Mouse (Mus musculus): ENCODE measurements at regions not wholly inside any gene's neighbourhood (a gene's known extent, or its start where the extent isn't known, plus 50 kb on each side); places are given as distances from the start of the nearest gene placed in this dataset.

DNA sequence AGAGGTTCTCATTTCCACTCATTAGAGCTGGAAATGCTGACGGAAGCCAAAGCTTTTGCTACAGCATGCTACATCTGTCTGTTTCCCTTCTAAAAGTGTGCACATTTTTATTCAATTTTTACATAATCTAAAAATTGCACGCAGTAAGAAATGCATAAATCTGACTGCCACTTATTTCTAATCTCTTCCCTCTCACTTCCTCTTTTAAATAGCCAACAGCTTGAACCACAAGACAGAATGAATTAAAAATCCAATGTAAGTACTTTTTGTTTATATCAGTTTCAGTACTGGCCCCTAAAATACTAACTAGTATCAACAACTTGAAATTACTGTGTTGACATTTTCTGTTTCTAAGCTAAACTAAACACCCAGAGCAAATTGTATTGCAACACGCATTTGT, 361.3 kb upstream of the Nt5c1b start:
- no peaks in the 10 kb centered on the region for H3K79me2 ChIP-seq (ENCODE audit: control insufficient read depth, insufficient read depth, low read length, poor library complexity)
- H3K9ac ChIP-seq (ENCODE audit: control insufficient read depth, low read depth, low read length, poor library complexity, severe bottlenecking) = no peak overlapping the region
- H3K9me3 ChIP-seq (replicated peaks; ENCODE audit: insufficient read depth, low read length) = no peaks in the 10 kb centered on the region
- TF ChIP-seq MAX (IDR thresholded peaks at IDR 0.05; ENCODE audit: low read length) = no peak
- TF ChIP-seq MYB (IDR thresholded peaks at IDR 0.05; ENCODE audit: low read depth, low read length) = no peak
- no peak for TF ChIP-seq MYC (IDR thresholded peaks at IDR 0.05; ENCODE audit: low read depth, low read length)
- TF ChIP-seq KAT2A (conservative IDR thresholded peaks at IDR 0.05; ENCODE audit: low read depth, low read length) = no peak
- H3K27ac ChIP-seq (ENCODE audit: control insufficient read depth, low read depth, low read length) = no peak overlapping the region
- H3K4me3 ChIP-seq (ENCODE audit: control insufficient read depth in 1 of 2, insufficient read depth in 1 of 2, low read depth in 2 of 2, low read length in 2 of 2) = no peak overlapping the region
- H3K36me3 ChIP-seq (ENCODE audit: control insufficient read depth in 1 of 2, insufficient read depth in 2 of 2, low read length in 2 of 2) = no peaks in the 10 kb centered on the region
- no peaks in the 10 kb centered on the region for H3K27me3 ChIP-seq (ENCODE audit: control insufficient read depth in 1 of 2, insufficient read depth in 2 of 2, low read length in 2 of 2)
- peak; percentile 1 for DNase-seq (ENCODE audit: low read depth, low spot score)
- H3K4me1 ChIP-seq (ENCODE audit: control insufficient read depth in 1 of 2, insufficient read depth in 2 of 2, low read length in 2 of 2) = no peaks in the 10 kb centered on the region

DNA sequence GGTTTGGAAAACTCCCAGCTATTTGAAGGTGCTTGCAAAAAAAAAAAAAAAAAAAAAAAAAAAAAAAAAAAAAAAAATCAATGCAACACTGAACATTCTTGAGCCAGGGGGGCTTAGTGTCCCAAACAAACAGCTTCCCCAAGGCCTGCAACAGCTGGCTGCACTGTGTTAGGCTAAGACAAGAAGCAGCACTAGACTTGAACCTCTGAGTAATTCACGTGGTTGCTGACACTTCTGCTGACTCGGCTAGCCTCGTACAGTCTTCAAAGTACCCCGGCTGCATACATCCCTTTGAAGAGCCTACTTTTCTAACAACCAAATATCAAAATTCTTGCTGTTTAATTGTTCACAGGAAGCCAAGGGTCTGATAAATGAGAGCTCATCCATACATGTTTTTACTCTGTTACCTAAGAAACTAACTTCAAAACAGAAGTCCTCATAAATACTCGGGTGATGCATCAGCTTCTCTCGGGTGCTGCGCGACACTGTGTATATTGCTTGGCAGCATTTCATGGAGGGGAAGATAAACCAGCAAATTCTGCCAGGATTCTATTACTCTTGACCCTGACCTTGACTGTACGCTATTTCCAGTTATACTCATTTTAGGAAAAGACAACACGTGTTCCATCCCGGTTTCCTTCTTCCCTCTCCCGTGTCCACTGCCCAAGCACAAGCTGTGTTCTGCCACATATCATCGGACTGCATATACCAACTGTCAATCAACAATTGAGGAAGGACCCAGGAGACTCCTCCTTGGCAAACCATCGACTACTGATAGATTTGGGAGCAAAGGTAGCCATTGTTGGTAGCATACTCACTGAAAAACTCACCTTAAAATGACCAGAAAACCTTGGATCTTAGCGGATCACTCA, 352.8 kb upstream of the Nt5c1b start:
- no peak overlapping the region for H3K27ac ChIP-seq (ENCODE audit: control insufficient read depth, low read depth, low read length)
- H3K9me3 ChIP-seq (replicated peaks; ENCODE audit: insufficient read depth, low read length) = no peaks in the 10 kb centered on the region
- H3K79me2 ChIP-seq (ENCODE audit: control insufficient read depth, insufficient read depth, low read length, poor library complexity) = no peaks in the 10 kb centered on the region
- H3K36me3 ChIP-seq (ENCODE audit: control insufficient read depth in 1 of 2, insufficient read depth in 2 of 2, low read length in 2 of 2) = no peaks in the 10 kb centered on the region
- H3K9ac ChIP-seq (ENCODE audit: control insufficient read depth, low read depth, low read length, poor library complexity, severe bottlenecking) = no peak overlapping the region
- no peak overlapping the region for H3K4me3 ChIP-seq (ENCODE audit: control insufficient read depth in 1 of 2, insufficient read depth in 1 of 2, low read depth in 2 of 2, low read length in 2 of 2)
- no peak for TF ChIP-seq MEF2A (IDR thresholded peaks at IDR 0.05; ENCODE audit: extremely low read depth, insufficient replicate concordance, low read depth, low read length, poor library complexity, severe bottlenecking)
- TF ChIP-seq NELFE (IDR thresholded peaks at IDR 0.05; ENCODE audit: low read depth, low read length) = no peak
- TF ChIP-seq BHLHE40 (IDR thresholded peaks at IDR 0.05; ENCODE audit: borderline replicate concordance, low read depth, low read length) = no peak
- TF ChIP-seq RAD21 (IDR thresholded peaks at IDR 0.05; ENCODE audit: low read depth, low read length) = no peak
- no peak for TF ChIP-seq POLR2AphosphoS5 (IDR thresholded peaks at IDR 0.05; ENCODE audit: borderline replicate concordance, low read depth, low read length)
- TF ChIP-seq ZKSCAN1 (IDR thresholded peaks at IDR 0.05; ENCODE audit: low read depth, low read length) = no peak
- no peak for TF ChIP-seq ETS1 (IDR thresholded peaks at IDR 0.05; ENCODE audit: low read depth, low read length)
- TF ChIP-seq NRF1 (IDR thresholded peaks at IDR 0.05; ENCODE audit: insufficient read depth, low read depth, low read length, poor library complexity, severe bottlenecking) = no peak
- no peak for TF ChIP-seq ELF1 (IDR thresholded peaks at IDR 0.05; ENCODE audit: low read depth, low read length)
- no peak for TF ChIP-seq SMC3 (IDR thresholded peaks at IDR 0.05; ENCODE audit: low read depth, low read length)
- TF ChIP-seq MYB (IDR thresholded peaks at IDR 0.05; ENCODE audit: low read depth, low read length) = no peak
- no peak for TF ChIP-seq RCOR1 (IDR thresholded peaks at IDR 0.05; ENCODE audit: low read depth, low read length)
- no peak for TF ChIP-seq CHD2 (IDR thresholded peaks at IDR 0.05; ENCODE audit: low read length)
- no peak for TF ChIP-seq TCF12 (IDR thresholded peaks at IDR 0.05; ENCODE audit: low read depth, low read length)
- no peak for TF ChIP-seq USF2 (IDR thresholded peaks at IDR 0.05; ENCODE audit: borderline replicate concordance in 1 of 2, insufficient read depth in 1 of 2, low read depth in 1 of 2, low read length in 2 of 2)
- TF ChIP-seq CTCF (IDR thresholded peaks at IDR 0.05 in 2 of 3, conservative IDR thresholded peaks at IDR 0.05 in 1 of 3; ENCODE audit: control insufficient read depth in 1 of 3, insufficient read depth in 1 of 3, low read depth in 2 of 3, low read length in 3 of 3, poor library complexity in 1 of 3, severe bottlenecking in 1 of 3) = no peak
- H3K4me1 ChIP-seq (ENCODE audit: control insufficient read depth in 1 of 2, insufficient read depth in 2 of 2, low read length in 2 of 2) = no peaks in the 10 kb centered on the region
- H3K27me3 ChIP-seq (ENCODE audit: control insufficient read depth in 1 of 2, insufficient read depth in 2 of 2, low read length in 2 of 2) = no peaks in the 10 kb centered on the region
- DNase-seq (ENCODE audit: low read depth, low spot score) = no peak

Data from MEL (cell line).